Mouse (Mus musculus) forebrain, embryonic 15.5 days (tissue): Measurements from ENCODE around the gene Tmem72. TPM values are rescaled to one million over a fixed set of nuclear protein-coding genes. Genes with fewer than 3 reads are reported as not detected.

Experiments used
- ATAC-seq: fragments of 200-750 bp; cut with Nextera tagmentation; replicated peaks from 2 replicates; pipeline ENCODE4 v1.8.0; 2017; ENCODE audit warnings: mild to moderate bottlenecking, moderate TSS enrichment, moderate library complexity
- H3K27ac ChIP-seq: fragments of 300-500 bp; sonication (generic); replicated peaks from 2 replicates; pipeline ENCODE4 v1.5.1; 2015; ENCODE audit warnings: mild to moderate bottlenecking, inconsistent platforms
- H3K27me3 ChIP-seq: fragments of 300-500 bp; sonication (generic); 2 replicates; pipeline ENCODE4 v1.6.1; 2015; ENCODE audit warnings: inconsistent platforms
- H3K36me3 ChIP-seq: fragments of 300-500 bp; sonication (generic); 2 replicates; pipeline ENCODE4 v1.6.1; 2015; ENCODE audit warnings: mild to moderate bottlenecking, inconsistent platforms
- H3K4me1 ChIP-seq: fragments of 300-500 bp; sonication (generic); 2 replicates; pipeline ENCODE4 v1.6.1; 2015; ENCODE audit warnings: inconsistent platforms
- H3K4me2 ChIP-seq: fragments of 300-500 bp; sonication (generic); replicated peaks from 2 replicates; pipeline ENCODE4 v1.6.1; 2015; ENCODE audit warnings: mild to moderate bottlenecking, inconsistent platforms
- H3K4me3 ChIP-seq: fragments of 300-500 bp; sonication (generic); 2 replicates; pipeline ENCODE4 v1.5.1; 2015; ENCODE audit warnings: mild to moderate bottlenecking, inconsistent platforms
- H3K9ac ChIP-seq: fragments of 300-500 bp; sonication (generic); replicated peaks from 2 replicates; pipeline ENCODE4 v1.6.1; 2015; ENCODE audit warnings: mild to moderate bottlenecking, inconsistent platforms
- H3K9me3 ChIP-seq: fragments of 300-500 bp; sonication (generic); 2 replicates; pipeline ENCODE4 v1.6.1; 2016; ENCODE audit warnings: inconsistent platforms
- WGBS: fragments of 180-500 bp; shearing (Covaris S2); methylation state at CpG from one replicate; pipeline ENCODE4 v1.1.7; 2015; ENCODE audit warnings: mixed read lengths; 5-methylcytosine and 5-hydroxymethylcytosine counted together
- polyA plus RNA-seq: library from polyadenylated mRNA; unstranded; fragments of >200 nt; fragmentation: Nextera tagmentation; extraction: Ambion mirVana; gene quantifications from 2 replicates; pipeline ENCODE4 v1.2.1, GENCODE M21; 2015

Tmem72 gene
- 0.36 and 1.4 TPM in 2 replicates for polyA plus RNA-seq

DNA sequence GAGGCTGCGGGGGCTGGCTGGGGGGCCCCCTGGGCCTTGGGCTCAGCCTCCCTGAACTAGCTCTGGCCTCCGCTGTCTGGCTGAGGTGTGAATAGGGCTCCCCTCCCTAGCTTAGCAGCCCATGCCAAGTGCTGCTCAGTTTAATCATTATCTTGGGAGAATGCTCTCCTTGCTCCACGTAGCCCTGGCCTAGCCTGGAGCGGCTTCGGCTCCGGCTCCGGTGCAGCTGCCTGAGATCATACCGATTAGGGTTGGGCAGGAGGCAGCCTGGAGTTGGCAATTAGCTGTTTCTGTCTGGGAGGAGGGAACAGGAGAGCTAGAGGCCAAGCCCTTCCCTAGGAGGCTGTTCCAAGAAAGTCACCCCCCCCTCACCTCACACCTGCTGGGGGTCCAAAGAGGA, at the start of gene Tmem72:
Gene Tmem72 (minus strand): TSS at position 248 of the 400 bp plus-strand sequence.
- Histone ChIP-seq H3K4me1 (no peaks in the 10 kb centered on the region), H3K27me3 (no peaks in the 10 kb centered on the region), H3K4me2 (no peak within 1 kb of the TSS), H3K27ac (no peak within 1 kb of the TSS), H3K9me3 (no peaks in the 10 kb centered on the region), H3K36me3 (no peaks in the 10 kb centered on the region), H3K9ac (no peak within 1 kb of the TSS), H3K4me3 (no peak within 1 kb of the TSS)
- 70% methylated on average over 8 of the region's 8 CpGs for WGBS
- ATAC-seq = no peak

- Histone ChIP-seq H3K36me3 (no peaks in the 10 kb centered on the region), H3K27me3 (no peaks in the 10 kb centered on the region), H3K4me3 (no peak overlapping the region), H3K9ac (no peak overlapping the region), H3K27ac (no peak overlapping the region), H3K4me2 (no peak overlapping the region), H3K4me1 (0 out of 2 replicates have a peak, but pooled peaks cover 2% of the 10 kb centered on the region), H3K9me3 (no peaks in the 10 kb centered on the region)
- 89% methylated on average over 4 of the region's 4 CpGs for WGBS
- ATAC-seq = no peak
Observed at GRCm38 (mm10) chr6:116764524-116764923, 47.8 kb upstream of the Tmem72 start.

DNA sequence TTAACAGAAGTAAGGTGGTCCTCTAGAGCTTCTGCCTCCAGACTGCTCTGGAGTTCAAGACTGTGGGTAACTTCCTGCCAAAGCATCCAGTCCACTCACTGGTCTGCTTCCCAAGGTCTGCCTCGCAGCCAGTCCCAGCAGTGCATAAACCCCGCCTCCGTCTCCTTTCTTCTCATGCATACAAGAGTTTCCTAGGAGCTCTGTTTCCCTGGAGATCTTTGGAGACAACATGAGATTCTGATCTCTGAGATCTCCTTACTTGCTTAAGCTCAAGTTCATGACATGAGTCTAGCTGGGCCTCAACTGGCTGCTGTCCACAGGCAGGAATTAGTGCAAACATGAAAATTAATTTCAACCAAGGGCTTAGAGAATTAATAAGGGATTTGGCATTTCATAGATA, 45.6 kb upstream of the Tmem72 start:
- H3K4me3 ChIP-seq = no peak overlapping the region
- ATAC-seq = no peak
- no peaks in the 10 kb centered on the region for H3K9me3 ChIP-seq
- no peak overlapping the region for H3K27ac ChIP-seq
- H3K9ac ChIP-seq = no peak overlapping the region
- 45% methylated on average over 3 of the region's 3 CpGs for WGBS
- H3K4me1 ChIP-seq = no peaks in the 10 kb centered on the region
- H3K36me3 ChIP-seq = no peaks in the 10 kb centered on the region
- no peak overlapping the region for H3K4me2 ChIP-seq
- no peaks in the 10 kb centered on the region for H3K27me3 ChIP-seq

DNA sequence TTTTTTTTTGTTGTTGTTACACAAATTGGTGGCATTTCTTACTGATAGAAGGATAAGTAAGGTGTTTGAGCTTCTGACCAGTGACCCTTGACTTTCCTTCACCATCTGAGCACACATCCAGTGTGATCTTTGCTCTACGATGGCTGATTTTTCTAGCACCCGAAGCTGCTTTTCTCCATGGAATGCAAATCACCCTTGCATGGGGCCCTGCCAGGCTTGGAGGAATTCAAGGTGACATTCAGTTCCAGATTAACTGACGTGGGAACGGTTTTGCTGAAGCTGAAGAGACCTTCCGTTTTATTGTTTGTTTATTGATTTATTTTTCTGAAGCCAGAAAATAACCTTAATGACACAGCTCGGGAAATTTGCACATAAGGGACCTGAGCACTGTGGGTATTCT, 43.5 kb upstream of the Tmem72 start:
- Histone ChIP-seq H3K4me3 (no peak overlapping the region), H3K27ac (no peak overlapping the region)
- 85% methylated on average over 6 of the region's 6 CpGs for WGBS

DNA sequence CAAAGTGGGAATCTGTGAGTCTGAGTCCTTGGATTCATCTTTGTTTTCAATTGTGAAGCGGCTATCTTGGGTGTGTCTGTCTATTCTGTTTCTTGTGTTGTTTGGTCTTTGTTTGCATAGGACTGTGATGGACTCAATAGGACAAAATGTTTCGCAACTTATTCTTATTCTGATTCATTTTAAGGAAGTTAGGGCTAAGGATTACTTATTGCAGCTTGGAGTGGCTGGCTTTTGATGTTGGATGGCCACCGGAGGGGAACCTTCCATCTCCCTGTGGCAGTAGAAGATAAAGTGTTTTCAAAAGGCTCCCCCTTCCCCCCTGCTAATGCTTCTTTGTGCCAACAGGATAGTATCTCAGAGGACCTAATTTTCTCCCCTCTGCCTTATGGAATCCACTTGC, 39.7 kb upstream of the Tmem72 start:
- Histone ChIP-seq H3K27me3 (no peaks in the 10 kb centered on the region), H3K4me2 (no peak overlapping the region), H3K4me3 (no peak overlapping the region), H3K36me3 (no peaks in the 10 kb centered on the region), H3K27ac (no peak overlapping the region), H3K4me1 (no peaks in the 10 kb centered on the region), H3K9ac (no peak overlapping the region), H3K9me3 (no peaks in the 10 kb centered on the region)
- 87% methylated on average over 3 of the region's 3 CpGs for WGBS
- ATAC-seq = no peak

More for the DNA sequence above, 43.5 kb upstream of the Tmem72 start:
- H3K27me3 ChIP-seq = no peaks in the 10 kb centered on the region
- H3K9ac ChIP-seq = no peak overlapping the region
- no peak for ATAC-seq
- H3K36me3 ChIP-seq = no peaks in the 10 kb centered on the region
- no peak overlapping the region for H3K4me2 ChIP-seq
- H3K4me1 ChIP-seq = no peaks in the 10 kb centered on the region
- H3K9me3 ChIP-seq = no peaks in the 10 kb centered on the region

- H3K4me3 ChIP-seq = no peak overlapping the region
Observed at GRCm38 (mm10) chr6:116738046-116738445, 21.3 kb upstream of the Tmem72 start.

GRCm38 (mm10) chr6:116735361-116735760, 18.6 kb upstream of the Tmem72 start:
- no peak overlapping the region for H3K4me2 ChIP-seq
- H3K27ac ChIP-seq = no peak overlapping the region
- H3K4me1 ChIP-seq = no peaks in the 10 kb centered on the region
- no peak overlapping the region for H3K9ac ChIP-seq
- H3K36me3 ChIP-seq = no peaks in the 10 kb centered on the region
- H3K27me3 ChIP-seq = no peaks in the 10 kb centered on the region
- 92% methylated on average over 5 of the region's 5 CpGs for WGBS
- no peak overlapping the region for H3K4me3 ChIP-seq
- no peak for ATAC-seq
- no peaks in the 10 kb centered on the region for H3K9me3 ChIP-seq

More at GRCm38 (mm10) chr6:116738046-116738445, 21.3 kb upstream of the Tmem72 start:
- WGBS = 82% methylated on average over 2 of the region's 2 CpGs
- no peak for ATAC-seq
- H3K9me3 ChIP-seq = no peaks in the 10 kb centered on the region
- no peaks in the 10 kb centered on the region for H3K27me3 ChIP-seq
- no peak overlapping the region for H3K9ac ChIP-seq
- no peak overlapping the region for H3K27ac ChIP-seq
- H3K4me1 ChIP-seq = no peaks in the 10 kb centered on the region
- no peaks in the 10 kb centered on the region for H3K36me3 ChIP-seq
- H3K4me2 ChIP-seq = no peak overlapping the region

- Histone ChIP-seq H3K9ac (no peak overlapping the region), H3K4me1 (no peaks in the 10 kb centered on the region), H3K4me2 (no peak overlapping the region), H3K27ac (no peak overlapping the region), H3K4me3 (no peak overlapping the region), H3K36me3 (no peaks in the 10 kb centered on the region), H3K9me3 (no peaks in the 10 kb centered on the region), H3K27me3 (no peaks in the 10 kb centered on the region)
- no peak for ATAC-seq
- WGBS = 80% methylated on average over 4 of the region's 4 CpGs
Observed at GRCm38 (mm10) chr6:116733577-116733976, 16.9 kb upstream of the Tmem72 start.

DNA sequence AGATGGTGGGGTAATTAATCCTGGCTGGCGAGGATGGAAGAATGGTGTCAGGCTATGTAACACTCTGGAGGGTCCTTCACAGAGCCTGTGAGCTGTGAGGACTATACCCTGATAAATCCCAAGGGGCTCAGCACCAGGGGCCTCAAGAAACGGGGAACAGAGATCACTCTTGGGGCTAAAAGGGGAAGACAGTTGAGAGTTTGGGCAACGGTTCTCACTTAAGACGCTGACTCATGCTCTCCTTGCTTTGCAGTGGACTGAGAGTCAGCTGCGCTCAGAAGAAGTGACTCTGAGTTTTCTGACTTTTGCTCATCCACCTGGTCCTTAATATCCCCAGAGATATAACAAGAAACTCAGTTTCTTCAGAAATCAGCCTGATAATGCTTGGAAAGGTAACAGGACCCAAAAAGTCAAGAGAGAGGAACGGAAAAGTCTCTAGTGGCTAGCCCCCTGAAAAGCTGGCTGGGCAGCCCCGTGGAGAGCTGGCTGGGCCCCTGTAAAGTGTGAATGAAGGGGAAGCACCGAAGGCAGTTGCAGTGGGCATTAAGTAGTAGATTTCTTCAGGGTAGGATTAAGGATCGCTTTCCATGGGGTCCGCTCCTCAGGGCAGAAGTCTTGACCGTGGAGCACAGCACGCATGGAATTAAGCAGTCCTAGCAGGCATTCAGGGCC, 7.9 kb upstream of the Tmem72 start:
- Histone ChIP-seq H3K9me3 (no peaks in the 10 kb centered on the region), H3K4me1 (no peaks in the 10 kb centered on the region), H3K9ac (no peak overlapping the region), H3K4me3 (no peak overlapping the region), H3K27me3 (no peaks in the 10 kb centered on the region), H3K36me3 (no peaks in the 10 kb centered on the region), H3K4me2 (no peak overlapping the region), H3K27ac (no peak overlapping the region)
- 79% methylated on average over 12 of the region's 12 CpGs for WGBS
- ATAC-seq = no peak

- no peaks in the 10 kb centered on the region for H3K4me1 ChIP-seq
- H3K36me3 ChIP-seq = no peaks in the 10 kb centered on the region
- H3K4me2 ChIP-seq = no peak overlapping the region
- WGBS = 83% methylated on average over 4 of the region's 4 CpGs
- no peak overlapping the region for H3K4me3 ChIP-seq
- no peaks in the 10 kb centered on the region for H3K9me3 ChIP-seq
- no peak overlapping the region for H3K9ac ChIP-seq
- H3K27ac ChIP-seq = no peak overlapping the region
- no peaks in the 10 kb centered on the region for H3K27me3 ChIP-seq
- no peak for ATAC-seq
Observed at GRCm38 (mm10) chr6:116718920-116719319, 2.2 kb upstream of the Tmem72 start.

- H3K9me3 ChIP-seq = no peaks in the 10 kb centered on the region
- WGBS = 80% methylated on average over 4 of the region's 4 CpGs
Observed at GRCm38 (mm10) chr6:116718361-116718760, 1.6 kb upstream of the Tmem72 start.

GRCm38 (mm10) chr6:116717851-116718250, 1.1 kb upstream of the Tmem72 start:
- no peak for ATAC-seq

More at GRCm38 (mm10) chr6:116718361-116718760, 1.6 kb upstream of the Tmem72 start:
- Histone ChIP-seq H3K27ac (no peak overlapping the region), H3K4me2 (no peak overlapping the region), H3K9ac (no peak overlapping the region), H3K36me3 (no peaks in the 10 kb centered on the region), H3K4me1 (no peaks in the 10 kb centered on the region), H3K27me3 (no peaks in the 10 kb centered on the region), H3K4me3 (no peak overlapping the region)
- ATAC-seq = no peak

GRCm38 (mm10) chr6:116715166-116715565, 1.5 kb downstream of the Tmem72 start:
- no peak overlapping the region for H3K4me3 ChIP-seq
- 88% methylated on average over 2 of the region's 2 CpGs for WGBS

More at GRCm38 (mm10) chr6:116717851-116718250, 1.1 kb upstream of the Tmem72 start:
- H3K36me3 ChIP-seq = no peaks in the 10 kb centered on the region
- no peak overlapping the region for H3K4me2 ChIP-seq
- 92% methylated on average over 7 of the region's 7 CpGs for WGBS
- no peak overlapping the region for H3K4me3 ChIP-seq
- no peak overlapping the region for H3K9ac ChIP-seq
- no peaks in the 10 kb centered on the region for H3K27me3 ChIP-seq
- no peaks in the 10 kb centered on the region for H3K9me3 ChIP-seq
- H3K4me1 ChIP-seq = no peaks in the 10 kb centered on the region
- no peak overlapping the region for H3K27ac ChIP-seq

More at GRCm38 (mm10) chr6:116715166-116715565, 1.5 kb downstream of the Tmem72 start:
- Histone ChIP-seq H3K4me1 (no peaks in the 10 kb centered on the region), H3K9me3 (no peaks in the 10 kb centered on the region), H3K4me2 (no peak overlapping the region), H3K27ac (no peak overlapping the region), H3K27me3 (no peaks in the 10 kb centered on the region), H3K36me3 (no peaks in the 10 kb centered on the region), H3K9ac (no peak overlapping the region)
- no peak for ATAC-seq
